ENCODE assay signal across 9 mouse cellular contexts in genomic region chr8:122739102-122739725, GRCm38 (mm10). TPM values are rescaled to one million over a fixed set of nuclear protein-coding genes. Genes with fewer than 3 reads are reported as not detected.
DNase-seq lines count a peak whose midpoint lies in the region; ATAC-seq and TF ChIP-seq lines count a peak whose summit lies in the region.
"Had no signal": no experiment of that assay in that cellular context is flagged by ENCODE, and none has a peak within 500 bp of the region (broad histone marks: within the 10 kb centered on the region; RNA-seq: fewer than 3 reads in every experiment).

No protein-coding gene starts in this region.

- TF ChIP-seq CTCF in C2C12 (IDR thresholded peaks at IDR 0.05; ENCODE audit: control insufficient read depth, insufficient read depth, insufficient read length): no peak
- TF ChIP-seq CTCF in thymus, adult 2 months (IDR thresholded peaks at IDR 0.05; ENCODE audit: borderline replicate concordance, control insufficient read depth, extremely low read depth, insufficient read depth, low read length, poor library complexity): no peak
- TF ChIP-seq CTCF in kidney, adult 2 months (conservative IDR thresholded peaks at IDR 0.05; ENCODE audit: insufficient read depth, insufficient read length, low read depth, low read length): no peak

- H3K27me3 ChIP-seq in C2C12 (ENCODE audit: control insufficient read depth, insufficient read depth, insufficient read length): peaks cover 93% of the 10 kb centered on the region
- peaks cover 2% of the 10 kb centered on the region; the same call in 1 of the 2 replicates for H3K27me3 ChIP-seq in forebrain, embryonic 11.5 days (ENCODE audit: control insufficient read depth, insufficient read depth, low read length)
- no peaks in the 10 kb centered on the region; the same call in none of the 2 replicates for H3K27me3 ChIP-seq in midbrain, embryonic 11.5 days (ENCODE audit: control insufficient read depth, insufficient read depth, low read length)
- no peaks in the 10 kb centered on the region for H3K27me3 ChIP-seq in thymus, adult 2 months (ENCODE audit: control insufficient read depth, insufficient read depth, low read length)
- H3K27me3 ChIP-seq in kidney, adult 2 months (replicated peaks; ENCODE audit: control insufficient read depth, insufficient read depth, low read length): no peaks in the 10 kb centered on the region

- no peak overlapping the region for H3K9ac ChIP-seq in forebrain, embryonic 11.5 days (ENCODE audit: low read length)
- no peak overlapping the region for H3K9ac ChIP-seq in midbrain, embryonic 11.5 days (ENCODE audit: low read length)
- H3K9ac ChIP-seq: limb, embryonic 12.5 days had no signal

- no peak for TF ChIP-seq POLR2A in thymus, adult 2 months (IDR thresholded peaks at IDR 0.05; ENCODE audit: control insufficient read depth, extremely low read depth, insufficient read depth, low read length, poor library complexity)
- no peak for TF ChIP-seq POLR2A in kidney, adult 2 months (IDR thresholded peaks at IDR 0.05; ENCODE audit: low read depth, low read length)

- no peak overlapping the region for H3K4me2 ChIP-seq in forebrain, embryonic 11.5 days (ENCODE audit: low read depth, low read length, severe bottlenecking)
- H3K4me2 ChIP-seq in midbrain, embryonic 11.5 days: no peak overlapping the region; the same call in 1 of the 2 replicates
- H3K4me2 ChIP-seq: limb, embryonic 12.5 days had no signal

- no peak overlapping the region for H3K4me3 ChIP-seq in C2C12 (ENCODE audit: insufficient read depth, poor library complexity, severe bottlenecking)
- no peak overlapping the region for H3K4me3 ChIP-seq in forebrain, embryonic 11.5 days (ENCODE audit: low read depth, low read length)
- no peak overlapping the region for H3K4me3 ChIP-seq in midbrain, embryonic 11.5 days (ENCODE audit: low read depth, low read length)
- H3K4me3 ChIP-seq in thymus, adult 2 months (ENCODE audit: control insufficient read depth, insufficient read depth, low read length): no peak overlapping the region
- no peak overlapping the region for H3K4me3 ChIP-seq in kidney, adult 2 months (ENCODE audit: insufficient read depth, low read depth, low read length)
- H3K4me3 ChIP-seq: limb, embryonic 12.5 days had no signal

- WGBS in forebrain, embryonic 11.5 days: 21% methylated on average over 11 of the region's 11 CpGs
- 22% methylated on average over 11 of the region's 11 CpGs for WGBS in midbrain, embryonic 11.5 days
- 7% methylated on average over 11 of the region's 11 CpGs for WGBS in thymus, adult 2 months
- WGBS in kidney, adult 2 months: 10% methylated on average over 11 of the region's 11 CpGs

- H3K27ac ChIP-seq in forebrain, embryonic 11.5 days (ENCODE audit: low read depth, low read length): 0 out of 2 replicates have a peak overlapping the region, but pooled peaks have one; percentile 46
- no peak overlapping the region for H3K27ac ChIP-seq in midbrain, embryonic 11.5 days (ENCODE audit: low read depth, low read length)
- H3K27ac ChIP-seq in thymus, adult 2 months (ENCODE audit: control insufficient read depth, insufficient read depth, low read length): peak overlapping the region; percentile 1; the same call in 1 of the 2 replicates
- H3K27ac ChIP-seq in kidney, adult 2 months (ENCODE audit: insufficient read depth, low read depth, low read length): no peak overlapping the region
- H3K27ac ChIP-seq: limb, embryonic 12.5 days had no signal

- peak; percentile 29 for DNase-seq in Muller cell, postnatal 12 days (ENCODE audit: inconsistent ontology term)
- DNase-seq in forebrain, embryonic 11.5 days (ENCODE audit: low spot score): no peak
- peak; percentile 82 for DNase-seq in midbrain, embryonic 11.5 days (ENCODE audit: low spot score, missing footprints)
- peak; percentile 84 for DNase-seq in thymus, adult 2 months
- no peak for DNase-seq in frontal cortex, postnatal 10 days (ENCODE audit: low spot score in 2 of 2)
- DNase-seq in left cerebral cortex, postnatal 36 days (ENCODE audit: low spot score in 2 of 2): no peak
- no peak for DNase-seq in kidney, adult 2 months

- peaks cover 19% of the 10 kb centered on the region for H3K4me1 ChIP-seq in forebrain, embryonic 11.5 days (replicated peaks; ENCODE audit: control insufficient read depth, insufficient read depth, low read length)
- peaks cover 8% of the 10 kb centered on the region for H3K4me1 ChIP-seq in midbrain, embryonic 11.5 days (ENCODE audit: control insufficient read depth, insufficient read depth, low read length)
- peaks cover 50% of the 10 kb centered on the region for H3K4me1 ChIP-seq in thymus, adult 2 months (replicated peaks; ENCODE audit: control insufficient read depth, insufficient read depth, low read length)
- no peaks in the 10 kb centered on the region for H3K4me1 ChIP-seq in kidney, adult 2 months (ENCODE audit: control insufficient read depth, insufficient read depth, low read length)

- no peaks in the 10 kb centered on the region for H3K79me3 ChIP-seq in C2C12 (ENCODE audit: low read depth)

- intact Hi-C loops in left cerebral cortex, postnatal 36 days (cut with DNase I): no loop called here

- no peak for ATAC-seq in forebrain, embryonic 11.5 days (replicated peaks; ENCODE audit: low FRiP score)
- no peak for ATAC-seq in midbrain, embryonic 11.5 days (ENCODE audit: low FRiP score)

- H3ac ChIP-seq in C2C12 (ENCODE audit: control insufficient read depth, insufficient read length, low read depth): no peak overlapping the region

- no peaks in the 10 kb centered on the region for H3K9me3 ChIP-seq in forebrain, embryonic 11.5 days (ENCODE audit: control insufficient read depth, low read length)
- no peaks in the 10 kb centered on the region for H3K9me3 ChIP-seq in midbrain, embryonic 11.5 days (ENCODE audit: control insufficient read depth, low read length)
- H3K9me3 ChIP-seq: limb, embryonic 12.5 days had no signal

- no peaks in the 10 kb centered on the region for H3K36me3 ChIP-seq in C2C12 (ENCODE audit: control insufficient read depth, insufficient read depth)
- H3K36me3 ChIP-seq in forebrain, embryonic 11.5 days (ENCODE audit: control insufficient read depth, insufficient read depth, low read length): no peaks in the 10 kb centered on the region
- H3K36me3 ChIP-seq in midbrain, embryonic 11.5 days (ENCODE audit: control insufficient read depth, insufficient read depth, low read length): no peaks in the 10 kb centered on the region
- H3K36me3 ChIP-seq in thymus, adult 2 months (ENCODE audit: control insufficient read depth, insufficient read depth, low read length): no peaks in the 10 kb centered on the region
- no peaks in the 10 kb centered on the region for H3K36me3 ChIP-seq in kidney, adult 2 months (ENCODE audit: control insufficient read depth, insufficient read depth, low read length)
- H3K36me3 ChIP-seq: limb, embryonic 12.5 days had no signal

- H3K79me2 ChIP-seq in C2C12 (ENCODE audit: control insufficient read depth, insufficient read depth): no peaks in the 10 kb centered on the region

TF ChIP-seq in C2C12, 6 proteins besides CTCF, POLR2A, EP300 and RAD21:
- TF ChIP-seq MYOD1 (IDR thresholded peaks at IDR 0.05; ENCODE audit: control insufficient read depth, insufficient read length, low read depth) (peak; percentile 3), CEBPB (IDR thresholded peaks at IDR 0.05; ENCODE audit: low read depth) (no peak)

RNA-seq across cellular contexts. Expression of gene Acsf3, which starts 36.1 kb away (rescaled TPM):
- 6.1 TPM for polyA plus RNA-seq in C2C12 (2012; fragmentation: generic; extraction: Trizol)
- 15.6 and 16.3 TPM in 2 replicates for polyA plus RNA-seq in forebrain, embryonic 11.5 days (2014; fragmentation: Nextera tagmentation; extraction: Ambion mirVana)
- polyA plus RNA-seq in midbrain, embryonic 11.5 days (2014; fragmentation: Nextera tagmentation; extraction: Ambion mirVana): 13.9 and 14.9 TPM in 2 replicates
- polyA plus RNA-seq in thymus, adult 2 months (2012; rRNA removed): 17.5 and 19.6 TPM in 2 replicates
- 10 to 100 TPM; 20.5 to 23.9 TPM for total RNA-seq in left cerebral cortex, postnatal 36 days (2021)
- 73.9 and 74.9 TPM in 2 replicates for polyA plus RNA-seq in kidney, adult 2 months (2012; rRNA removed)

RNA-seq across cellular contexts. Expression of gene Cbfa2t3, which starts 40.3 kb away (rescaled TPM):
- polyA plus RNA-seq in C2C12 (2012; fragmentation: generic; extraction: Trizol): 0.15 TPM
- polyA plus RNA-seq in forebrain, embryonic 11.5 days (2014; fragmentation: Nextera tagmentation; extraction: Ambion mirVana): 6.0 and 7.0 TPM in 2 replicates
- polyA plus RNA-seq in midbrain, embryonic 11.5 days (2014; fragmentation: Nextera tagmentation; extraction: Ambion mirVana): 6.1 and 6.4 TPM in 2 replicates
- 62.3 and 76.8 TPM in 2 replicates for polyA plus RNA-seq in thymus, adult 2 months (2012; rRNA removed)
- total RNA-seq in left cerebral cortex, postnatal 36 days (2021): 10 to 100 TPM; 26.2 to 37.5 TPM
- polyA plus RNA-seq in kidney, adult 2 months (2012; rRNA removed): 5.5 and 6.7 TPM in 2 replicates

Comparison
In these comparisons a context has a peak if more than half of its experiments do, and no peak if none do; other contexts are left out.
1. DNase-seq: peak in Muller cell, postnatal 12 days (single experiment), midbrain, embryonic 11.5 days (single experiment) and thymus, adult 2 months (single experiment); none in forebrain, embryonic 11.5 days (single experiment), frontal cortex, postnatal 10 days (0 of 2), left cerebral cortex, postnatal 36 days (0 of 2) and kidney, adult 2 months (single experiment).
2. H3K27ac ChIP-seq: peak in forebrain, embryonic 11.5 days (single experiment) and thymus, adult 2 months (single experiment); none in midbrain, embryonic 11.5 days (single experiment) and kidney, adult 2 months (single experiment).